Mouse (Mus musculus) kidney, embryonic 15.5 days (tissue): ENCODE data around the gene Snx3. TPM values are rescaled to one million over a fixed set of nuclear protein-coding genes. Genes with fewer than 3 reads are reported as not detected.

ENCODE experiments used
- ATAC-seq: fragments of 200-750 bp; cut with Nextera tagmentation; replicated peaks from 2 replicates; pipeline ENCODE4 v1.8.0; 2017; ENCODE audit warnings: moderate TSS enrichment; ENCODE audit not compliant: low FRiP score
- H3K27ac ChIP-seq: fragments of 300-500 bp; sonication (generic); 2 replicates; pipeline ENCODE4 v1.5.1; 2015; ENCODE audit warnings: mild to moderate bottlenecking, inconsistent platforms
- H3K27me3 ChIP-seq: fragments of 300-500 bp; sonication (generic); 2 replicates; pipeline ENCODE4 v1.6.1; 2015; ENCODE audit warnings: inconsistent platforms
- H3K36me3 ChIP-seq: fragments of 300-500 bp; sonication (generic); 2 replicates; pipeline ENCODE4 v1.6.1; 2015; ENCODE audit warnings: inconsistent platforms
- H3K4me1 ChIP-seq: fragments of 300-500 bp; sonication (generic); 2 replicates; pipeline ENCODE4 v1.6.1; 2015; ENCODE audit warnings: inconsistent platforms
- H3K4me2 ChIP-seq: fragments of 300-500 bp; sonication (generic); 2 replicates; pipeline ENCODE4 v1.6.1; 2015; ENCODE audit warnings: moderate library complexity, mild to moderate bottlenecking, inconsistent platforms
- H3K4me3 ChIP-seq: fragments of 300-500 bp; sonication (generic); replicated peaks from 2 replicates; pipeline ENCODE4 v1.5.1; 2015; ENCODE audit warnings: mild to moderate bottlenecking, inconsistent platforms
- H3K9ac ChIP-seq: fragments of 300-500 bp; sonication (generic); 2 replicates; pipeline ENCODE4 v1.6.1; 2015; ENCODE audit warnings: mild to moderate bottlenecking, inconsistent platforms
- H3K9me3 ChIP-seq: fragments of 300-500 bp; sonication (generic); replicated peaks from 2 replicates; pipeline ENCODE4 v1.6.1; 2016; ENCODE audit warnings: inconsistent platforms
- WGBS: fragments of 180-500 bp; shearing (Covaris S2); methylation state at CpG from one replicate; pipeline ENCODE4 v1.1.7; 2015; ENCODE audit warnings: mixed read lengths; 5-methylcytosine and 5-hydroxymethylcytosine counted together
- polyA plus RNA-seq: library from polyadenylated mRNA; unstranded; fragments of >200 nt; fragmentation: Nextera tagmentation; extraction: Ambion mirVana; gene quantifications from 2 replicates; pipeline ENCODE4 v1.2.1, GENCODE M21; 2015

Gene Snx3
- polyA plus RNA-seq, 1 experiment from 2014 or later = 335 TPM

- Histone ChIP-seq H3K4me1 (peaks cover 15% of the 10 kb centered on the region), H3K9me3 (no peaks in the 10 kb centered on the region), H3K4me3 (no peak overlapping the region), H3K4me2 (no peak overlapping the region), H3K9ac (no peak overlapping the region), H3K27ac (no peak overlapping the region), H3K27me3 (no peaks in the 10 kb centered on the region), H3K36me3 (no peaks in the 10 kb centered on the region)
- ATAC-seq = no peak
- 75% methylated on average over 4 of the region's 4 CpGs for WGBS
Measured at GRCm38 (mm10) chr10:42480719-42481118, 21.1 kb upstream of the Snx3 start.

DNA sequence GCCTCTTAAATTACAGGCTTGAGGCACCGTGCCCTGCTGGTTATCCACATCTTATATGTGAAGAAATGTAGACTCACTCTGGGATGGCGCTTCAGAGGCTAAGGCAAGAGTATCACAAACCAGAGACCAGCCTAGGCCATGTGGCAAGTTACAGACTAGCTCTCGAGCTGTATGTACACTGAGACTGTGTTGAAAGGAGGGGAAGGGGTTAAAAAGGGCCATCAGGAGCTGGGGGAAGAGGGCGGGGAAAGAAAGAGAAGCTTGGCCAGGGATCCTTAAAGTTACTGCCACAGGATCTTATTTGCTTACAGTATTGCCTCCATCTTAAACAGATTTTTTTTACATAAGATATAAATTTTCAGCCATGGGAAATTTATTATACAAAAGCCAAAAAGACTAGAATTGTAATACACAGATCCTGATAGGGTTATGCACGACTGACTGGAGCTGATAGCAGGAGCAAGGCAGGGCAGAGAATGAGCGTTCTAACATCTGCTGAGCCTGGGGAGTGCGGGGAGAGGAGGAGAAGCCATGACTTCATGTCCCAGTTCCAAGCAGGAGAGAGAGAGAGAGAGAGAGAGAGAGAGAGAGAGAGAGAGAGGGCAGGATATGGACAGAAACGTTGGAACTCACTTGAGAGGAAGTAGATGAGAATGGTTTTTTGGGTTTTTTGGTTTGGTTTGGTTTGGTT, 13.1 kb upstream of the Snx3 start:
- H3K4me1 ChIP-seq = peaks cover 5% of the 10 kb centered on the region
- no peaks in the 10 kb centered on the region for H3K27me3 ChIP-seq
- no peak overlapping the region for H3K4me2 ChIP-seq
- no peaks in the 10 kb centered on the region for H3K9me3 ChIP-seq
- no peaks in the 10 kb centered on the region for H3K36me3 ChIP-seq
- H3K9ac ChIP-seq = no peak overlapping the region
- ATAC-seq = 0 out of 2 replicates have a peak, but pooled peaks have one; percentile 15
- peak overlapping the region; percentile 41; the same call in 1 of the 2 replicates for H3K27ac ChIP-seq
- 25% methylated on average over 8 of the region's 8 CpGs for WGBS
- H3K4me3 ChIP-seq = no peak overlapping the region

GRCm38 (mm10) chr10:42491158-42491557, 10.7 kb upstream of the Snx3 start:
- Histone ChIP-seq H3K4me2 (no peak overlapping the region), H3K9me3 (no peaks in the 10 kb centered on the region), H3K4me3 (no peak overlapping the region), H3K36me3 (no peaks in the 10 kb centered on the region), H3K4me1 (peaks cover 5% of the 10 kb centered on the region), H3K27ac (no peak overlapping the region), H3K9ac (no peak overlapping the region), H3K27me3 (no peaks in the 10 kb centered on the region)
- 50% methylated on average over 1 of the region's 1 CpGs for WGBS
- no peak for ATAC-seq

GRCm38 (mm10) chr10:42492027-42492771, 9.6 kb upstream of the Snx3 start:
- Histone ChIP-seq H3K27me3 (no peaks in the 10 kb centered on the region), H3K4me3 (no peak overlapping the region), H3K4me1 (peaks cover 5% of the 10 kb centered on the region), H3K4me2 (no peak overlapping the region), H3K36me3 (no peaks in the 10 kb centered on the region), H3K9me3 (no peaks in the 10 kb centered on the region), H3K27ac (no peak overlapping the region), H3K9ac (no peak overlapping the region)
- WGBS = 74% methylated on average over 10 of the region's 10 CpGs
- no peak for ATAC-seq

DNA sequence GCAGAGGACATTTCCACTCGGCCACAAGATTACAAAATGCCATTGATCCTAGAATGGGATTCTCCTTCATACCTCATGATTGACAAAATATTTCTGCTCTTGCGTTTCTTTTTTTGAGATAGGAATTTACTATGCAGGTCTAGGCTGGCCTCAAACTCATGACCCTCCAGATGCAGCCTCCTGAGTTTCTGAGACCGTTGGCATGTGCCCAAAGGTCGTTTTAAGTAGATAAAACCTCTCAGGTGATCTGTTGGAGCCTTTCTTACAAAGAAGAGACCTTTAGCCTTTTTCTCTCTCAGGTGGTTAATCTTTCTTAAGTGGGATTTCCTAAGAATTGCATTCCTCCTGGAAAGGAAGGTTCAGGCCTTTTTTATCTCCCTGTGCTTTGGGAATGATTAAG, 8.8 kb upstream of the Snx3 start:
- no peaks in the 10 kb centered on the region for H3K36me3 ChIP-seq
- H3K4me2 ChIP-seq = no peak overlapping the region
- H3K4me1 ChIP-seq = peaks cover 5% of the 10 kb centered on the region
- no peak overlapping the region for H3K9ac ChIP-seq
- no peak overlapping the region for H3K4me3 ChIP-seq
- 64% methylated on average over 4 of the region's 4 CpGs for WGBS
- no peaks in the 10 kb centered on the region for H3K9me3 ChIP-seq
- no peak overlapping the region for H3K27ac ChIP-seq
- no peak for ATAC-seq
- H3K27me3 ChIP-seq = no peaks in the 10 kb centered on the region

- H3K27me3 ChIP-seq = no peaks in the 10 kb centered on the region
- no peaks in the 10 kb centered on the region for H3K36me3 ChIP-seq
- H3K4me2 ChIP-seq = no peak overlapping the region
- no peak for ATAC-seq
- peaks cover 5% of the 10 kb centered on the region for H3K4me1 ChIP-seq
- H3K4me3 ChIP-seq = no peak overlapping the region
- no peak overlapping the region for H3K9ac ChIP-seq
- no peaks in the 10 kb centered on the region for H3K9me3 ChIP-seq
- H3K27ac ChIP-seq = peak overlapping the region; percentile 98
- 87% methylated on average over 8 of the region's 8 CpGs for WGBS
Measured at GRCm38 (mm10) chr10:42500611-42501010, 1.2 kb upstream of the Snx3 start.

DNA sequence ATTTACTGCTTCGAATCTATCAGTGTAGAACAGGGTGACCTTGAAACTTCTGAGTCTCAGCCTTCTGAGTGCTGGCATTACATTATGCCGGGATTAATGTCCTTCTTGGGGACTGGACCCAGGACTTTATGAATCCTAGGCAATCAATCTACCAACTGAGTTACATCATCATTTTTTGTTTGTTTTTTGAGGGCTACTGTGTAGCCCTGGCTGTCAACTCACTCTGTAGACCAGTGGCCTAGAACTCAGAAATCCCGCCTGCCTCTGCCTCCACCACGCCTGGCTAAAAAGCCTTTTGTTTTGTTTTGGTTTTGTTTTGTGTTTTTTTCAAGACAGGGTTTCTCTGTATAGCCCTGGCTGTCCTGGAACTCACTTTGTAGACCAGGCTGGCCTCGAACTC, 669 bp upstream of the Snx3 start:
- no peaks in the 10 kb centered on the region for H3K36me3 ChIP-seq
- H3K9ac ChIP-seq = no peak overlapping the region
- H3K4me2 ChIP-seq = peak overlapping the region; percentile 77; the same call in 1 of the 2 replicates
- peaks cover 5% of the 10 kb centered on the region for H3K4me1 ChIP-seq
- peak overlapping the region; percentile 89 for H3K4me3 ChIP-seq
- ATAC-seq = 0 out of 2 replicates have a peak, but pooled peaks have one; percentile 3
- H3K27ac ChIP-seq = peak overlapping the region; percentile 98
- 81% methylated on average over 5 of the region's 5 CpGs for WGBS
- H3K9me3 ChIP-seq = no peaks in the 10 kb centered on the region
- H3K27me3 ChIP-seq = no peaks in the 10 kb centered on the region

- ATAC-seq = peak; percentile 38
- peak overlapping the region; percentile 89 for H3K4me3 ChIP-seq
Measured at GRCm38 (mm10) chr10:42502349-42503111, 700 bp downstream of the Snx3 start.

GRCm38 (mm10) chr10:42504096-42504710, 2.4 kb downstream of the Snx3 start:
- 88% methylated on average over 10 of the region's 10 CpGs for WGBS
- Histone ChIP-seq H3K9me3 (no peaks in the 10 kb centered on the region), H3K27ac (no peak overlapping the region), H3K27me3 (no peaks in the 10 kb centered on the region), H3K4me1 (peaks cover 5% of the 10 kb centered on the region), H3K36me3 (peaks cover 16% of the 10 kb centered on the region; the same call in 1 of the 2 replicates), H3K9ac (no peak overlapping the region), H3K4me3 (no peak overlapping the region), H3K4me2 (no peak overlapping the region)
- no peak for ATAC-seq

More at GRCm38 (mm10) chr10:42502349-42503111, 700 bp downstream of the Snx3 start:
- H3K36me3 ChIP-seq = 0 out of 2 replicates have a peak, but pooled peaks cover 5% of the 10 kb centered on the region
- H3K9ac ChIP-seq = peak overlapping the region; percentile 89
- no peaks in the 10 kb centered on the region for H3K27me3 ChIP-seq
- peaks cover 5% of the 10 kb centered on the region for H3K4me1 ChIP-seq
- H3K9me3 ChIP-seq = no peaks in the 10 kb centered on the region
- peak overlapping the region; percentile 77 for H3K4me2 ChIP-seq
- H3K27ac ChIP-seq = peak overlapping the region; percentile 98
- under 1% methylated on average over 55 of the region's 55 CpGs for WGBS

DNA sequence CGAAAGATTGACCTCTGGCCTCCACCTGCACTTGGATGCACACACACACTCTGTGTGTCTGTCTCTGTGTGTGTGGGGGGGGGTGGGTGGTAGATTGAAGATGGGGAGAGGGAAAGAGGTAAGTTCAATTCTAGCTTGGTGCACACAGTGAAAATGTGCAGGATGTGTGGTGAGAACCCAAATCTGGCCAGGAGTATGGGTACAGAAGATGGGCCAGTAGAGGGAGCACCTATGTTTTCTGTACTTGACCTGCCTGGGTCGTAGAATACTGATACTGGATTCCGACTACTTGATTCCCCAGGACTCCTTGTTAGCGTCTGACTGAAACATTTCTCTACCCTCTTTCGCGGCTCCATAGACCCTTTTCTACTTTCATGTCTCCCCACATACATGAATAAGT, 8.3 kb downstream of the Snx3 start:
- no peaks in the 10 kb centered on the region for H3K9me3 ChIP-seq
- ATAC-seq = no peak
- H3K9ac ChIP-seq = no peak overlapping the region
- 81% methylated on average over 6 of the region's 6 CpGs for WGBS
- no peak overlapping the region for H3K4me2 ChIP-seq
- peaks cover 33% of the 10 kb centered on the region for H3K36me3 ChIP-seq
- H3K4me1 ChIP-seq = peaks cover 3% of the 10 kb centered on the region; the same call in 1 of the 2 replicates
- no peaks in the 10 kb centered on the region for H3K27me3 ChIP-seq
- no peak overlapping the region for H3K4me3 ChIP-seq
- no peak overlapping the region for H3K27ac ChIP-seq

DNA sequence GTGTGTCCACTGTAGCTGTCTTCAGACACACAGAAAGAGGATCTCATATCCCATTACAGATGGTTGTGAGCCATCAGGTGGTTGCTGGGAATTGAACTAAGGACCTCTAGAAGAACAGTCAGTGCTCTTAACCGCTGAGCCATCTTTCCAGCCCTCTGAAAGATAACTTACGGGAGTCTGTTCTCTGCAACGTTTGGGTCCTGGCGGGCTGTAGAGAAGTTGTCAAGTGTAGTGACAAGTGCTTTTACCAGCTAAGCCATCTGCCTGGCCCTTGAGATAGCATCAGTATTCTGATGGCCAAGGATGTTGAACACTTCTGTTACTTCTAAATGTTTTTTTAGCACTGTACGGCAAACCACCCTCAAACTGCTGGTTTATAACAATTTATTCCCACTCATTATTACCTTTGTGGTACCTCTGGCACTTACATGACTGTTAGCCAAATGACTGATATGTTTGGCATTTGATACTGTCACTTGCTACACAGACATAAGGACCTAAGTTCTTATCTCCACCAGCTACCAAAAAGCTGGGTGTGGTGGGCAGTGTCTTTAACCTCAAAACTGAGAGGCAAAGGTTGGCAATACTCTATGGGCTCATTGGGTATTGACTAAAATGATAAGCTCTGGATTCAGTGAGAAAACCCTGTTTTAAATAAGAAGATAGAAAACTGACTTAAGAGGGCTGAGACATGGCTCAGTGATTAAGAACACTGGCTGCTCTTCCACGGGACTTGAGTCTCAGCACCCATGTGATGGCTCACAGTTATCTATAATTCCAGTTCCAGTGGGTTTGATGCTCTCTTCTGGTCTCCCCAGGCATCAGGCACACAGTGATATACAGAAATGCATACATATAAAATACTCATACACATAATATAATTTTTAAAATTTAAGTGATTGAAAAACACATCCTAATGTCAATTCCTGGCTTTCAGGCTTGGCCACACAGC, 9.6 kb downstream of the Snx3 start:
- Histone ChIP-seq H3K27me3 (no peaks in the 10 kb centered on the region), H3K4me1 (no peaks in the 10 kb centered on the region), H3K9me3 (no peaks in the 10 kb centered on the region), H3K9ac (no peak overlapping the region), H3K36me3 (peaks cover 33% of the 10 kb centered on the region), H3K27ac (no peak overlapping the region), H3K4me2 (no peak overlapping the region), H3K4me3 (no peak overlapping the region)
- WGBS = 89% methylated on average over 6 of the region's 6 CpGs
- no peak for ATAC-seq
